In the genomic region with DNA sequence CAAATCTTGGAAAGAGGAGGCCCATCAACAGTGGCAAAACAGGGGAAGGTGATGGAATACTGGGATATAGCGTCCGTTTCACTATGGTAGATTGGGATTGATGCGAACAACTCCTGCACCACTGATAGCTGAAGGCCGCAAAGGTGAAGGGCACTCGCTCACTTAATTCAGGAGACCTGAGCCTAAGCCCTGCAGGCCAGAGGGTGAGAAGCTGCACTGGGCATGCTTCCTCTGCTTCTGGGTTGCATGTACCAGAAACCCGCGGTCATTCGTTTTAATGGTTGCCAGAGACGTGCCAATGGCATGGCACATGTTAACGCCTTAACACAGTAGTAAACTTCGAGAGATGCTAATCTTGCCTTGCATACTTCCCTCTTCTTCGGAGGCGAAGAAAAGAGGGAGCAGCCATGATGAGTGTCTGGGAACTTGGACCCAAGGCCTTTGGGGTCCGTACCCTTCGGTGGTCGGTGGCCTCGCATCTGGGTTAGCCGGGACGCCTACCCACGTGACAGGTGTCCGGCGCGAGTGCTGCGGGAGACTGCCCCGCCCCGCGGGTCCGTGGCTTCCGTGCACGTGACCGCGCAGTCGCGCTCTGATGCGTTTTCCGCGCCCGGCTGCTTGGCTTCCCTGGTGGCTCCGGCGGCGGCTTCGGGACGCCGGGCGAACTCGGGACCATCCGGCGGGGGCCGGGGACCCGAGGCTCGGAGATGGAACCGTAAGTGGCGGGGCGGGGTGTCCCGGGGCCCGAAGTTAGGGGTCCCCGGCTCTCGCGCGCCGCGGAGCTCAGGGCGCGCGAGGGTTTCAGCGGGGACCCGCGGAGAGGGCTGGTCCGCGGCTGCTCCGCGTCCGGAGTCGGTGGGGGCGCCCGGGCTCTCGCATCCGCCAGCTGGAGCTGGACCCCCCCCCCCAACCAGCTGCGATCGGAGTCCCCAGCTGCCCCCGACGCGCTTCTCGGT, we compare ENCODE assay signal across 8 mouse cellular contexts. TPM values are rescaled to one million over a fixed set of nuclear protein-coding genes. Genes with fewer than 3 reads are reported as not detected.
DNase-seq lines count a peak whose midpoint lies in the region; ATAC-seq lines count a peak whose summit lies in the region.
"Not testable (repeated sequence)": the region's sequence is repeated elsewhere in the genome, so short reads cannot be mapped to it uniquely, and the experiment has no call there.

No protein-coding gene starts in this region.

- not testable (repeated sequence) for H3K4me1 ChIP-seq in hindbrain, embryonic 14.5 days (replicated peaks; ENCODE audit: control insufficient read depth, insufficient read depth, low read length)

- 2% methylated on average over 51 of the region's 84 CpGs for WGBS in hindbrain, embryonic 14.5 days

- not testable (repeated sequence) for H3K36me3 ChIP-seq in hindbrain, embryonic 14.5 days (replicated peaks; ENCODE audit: control insufficient read depth, insufficient read depth)

- H3K9me3 ChIP-seq in hindbrain, embryonic 14.5 days (ENCODE audit: control insufficient read depth, low read length): not testable (repeated sequence)

- peak overlapping the region; percentile 46 for H3K4me3 ChIP-seq in hindbrain, embryonic 14.5 days (replicated peaks; ENCODE audit: low read length)

- peak; percentile 25 for DNase-seq in embryo, embryonic 10 days (ENCODE audit: low spot score)
- DNase-seq in hindbrain, embryonic 14.5 days (ENCODE audit: low spot score): peak; percentile 23
- DNase-seq in layer of hippocampus, postnatal 36 days: peak; percentile 36 to 51
- DNase-seq in lung, postnatal 10 days: peak; percentile 26
- DNase-seq in urinary bladder, adult 2 months (ENCODE audit: low spot score): peak; percentile 43

- H3K27me3 ChIP-seq in hindbrain, embryonic 14.5 days (ENCODE audit: control insufficient read depth, insufficient read depth, low read length): not testable (repeated sequence)

- not testable (repeated sequence) for H3K27ac ChIP-seq in hindbrain, embryonic 14.5 days

- H3K4me2 ChIP-seq in hindbrain, embryonic 14.5 days (replicated peaks): peak overlapping the region; percentile 65

- ATAC-seq in activated CD4-positive, CD25-positive, alpha-beta regulatory T cell, adult 4 months: peak; percentile 74
- peak; percentile 68 for ATAC-seq in granulocyte monocyte progenitor cell, adult 5-6 weeks (replicated peaks; ENCODE audit: poor library complexity, severe bottlenecking)
- peak; percentile 82 for ATAC-seq in hindbrain, embryonic 14.5 days (ENCODE audit: low FRiP score)
- peak; percentile 24; the same call in 1 of the 2 replicates for ATAC-seq in neutrophil, adult 5-6 weeks (ENCODE audit: extremely low read depth, insufficient number of reproducible peaks, low FRiP score, poor library complexity, severe bottlenecking)

- H3K9ac ChIP-seq in hindbrain, embryonic 14.5 days: peak overlapping the region; percentile 59

RNA-seq across cellular contexts. Expression of a gene that starts 13.5 kb away (rescaled TPM):
- polyA plus RNA-seq in activated CD4-positive, CD25-positive, alpha-beta regulatory T cell, adult 4 months (2017; shearing (Covaris generic)): 10 to 100 TPM; 13.4 to 20.5 TPM
- 9.7 and 13.0 TPM in 2 replicates for total RNA-seq in granulocyte monocyte progenitor cell, adult 5-6 weeks (2014; fragmentation: Nextera tagmentation)
- 7.4 and 8.2 TPM in 2 replicates for total RNA-seq in granulocyte monocyte progenitor cell, adult 5-6 weeks (2017)
- polyA plus RNA-seq in hindbrain, embryonic 14.5 days (2014; fragmentation: Nextera tagmentation; extraction: Ambion mirVana): 59.6 and 67.4 TPM in 2 replicates
- total RNA-seq in layer of hippocampus, postnatal 36 days (2021): 10 to 100 TPM; 54.0 to 55.8 TPM
- 3.7 and 5.5 TPM in 2 replicates for total RNA-seq in neutrophil, adult 5-6 weeks (2017)
- polyA plus RNA-seq in urinary bladder, adult 2 months (2012; rRNA removed): 23.9 and 26.4 TPM in 2 replicates

RNA-seq across cellular contexts. Expression of a gene that starts 47.1 kb away (rescaled TPM):
- polyA plus RNA-seq in activated CD4-positive, CD25-positive, alpha-beta regulatory T cell, adult 4 months (2017; shearing (Covaris generic)): 1 to 10 TPM; 7.5 to 8.5 TPM
- 6.5 and 7.7 TPM in 2 replicates for total RNA-seq in granulocyte monocyte progenitor cell, adult 5-6 weeks (2014; fragmentation: Nextera tagmentation)
- 6.9 and 7.0 TPM in 2 replicates for total RNA-seq in granulocyte monocyte progenitor cell, adult 5-6 weeks (2017)
- polyA plus RNA-seq in hindbrain, embryonic 14.5 days (2014; fragmentation: Nextera tagmentation; extraction: Ambion mirVana): 51.3 and 51.5 TPM in 2 replicates
- total RNA-seq in layer of hippocampus, postnatal 36 days (2021): 10 to 100 TPM; 10.6 to 12.2 TPM
- 5.7 and 6.1 TPM in 2 replicates for total RNA-seq in neutrophil, adult 5-6 weeks (2017)
- 3.8 TPM in 2 replicates for polyA plus RNA-seq in urinary bladder, adult 2 months (2012; rRNA removed)

Comparison
In these comparisons a context has a peak if more than half of its experiments do, and no peak if none do; other contexts are left out.
1. ATAC-seq: peak in every context shown above with its lines; median percentile 82 in hindbrain, embryonic 14.5 days; 74 in activated CD4-positive, CD25-positive, alpha-beta regulatory T cell, adult 4 months; 68 in granulocyte monocyte progenitor cell, adult 5-6 weeks; 24 in neutrophil, adult 5-6 weeks.